In genomic region chr13:44733036-44733372, GRCm38 (mm10) we compare ENCODE assay signal across 8 mouse cellular contexts. TPM values are rescaled to one million over a fixed set of nuclear protein-coding genes. Genes with fewer than 3 reads are reported as not detected.
A peak's percentile ranks its signal among the peaks of the same experiment; 100 is the strongest.
DNase-seq lines count a peak whose midpoint lies in the region; ATAC-seq and TF ChIP-seq lines count a peak whose summit lies in the region.

No protein-coding gene starts in this region.

- peaks cover 19% of the 10 kb centered on the region for H3K36me3 ChIP-seq in heart, adult 2 months (ENCODE audit: control insufficient read depth, insufficient read depth, low read length)
- H3K36me3 ChIP-seq in testis, adult 2 months (ENCODE audit: control insufficient read depth, insufficient read depth, low read length): no peaks in the 10 kb centered on the region
- no peaks in the 10 kb centered on the region for H3K36me3 ChIP-seq in liver, embryonic 12.5 days

- no peak for TF ChIP-seq EP300 in heart, adult 2 months (IDR thresholded peaks at IDR 0.05; ENCODE audit: insufficient read depth, low read depth, low read length)

- peak overlapping the region; percentile 96 for H3K4me2 ChIP-seq in liver, embryonic 12.5 days

- H3K4me1 ChIP-seq in heart, adult 2 months (ENCODE audit: control insufficient read depth, insufficient read depth, low read length): peaks cover 11% of the 10 kb centered on the region
- peaks cover 10% of the 10 kb centered on the region for H3K4me1 ChIP-seq in testis, adult 2 months (ENCODE audit: control insufficient read depth, insufficient read depth, low read length)
- peaks cover 38% of the 10 kb centered on the region for H3K4me1 ChIP-seq in liver, embryonic 12.5 days

- WGBS in heart, adult 2 months: under 1% methylated on average over 13 of the region's 13 CpGs
- under 1% methylated on average over 13 of the region's 13 CpGs for WGBS in liver, embryonic 12.5 days (ENCODE audit: insufficient replicate concordance)

- H3K4me3 ChIP-seq in heart, adult 2 months: peak overlapping the region; percentile 92
- peak overlapping the region; percentile 97 for H3K4me3 ChIP-seq in testis, adult 2 months (ENCODE audit: control insufficient read depth, low read depth, low read length)
- peak overlapping the region; percentile 74 for H3K4me3 ChIP-seq in liver, embryonic 12.5 days

- TF ChIP-seq POLR2A in heart, adult 2 months (IDR thresholded peaks at IDR 0.05; ENCODE audit: insufficient read depth, low read depth, low read length): no peak
- TF ChIP-seq POLR2A in testis, adult 2 months (IDR thresholded peaks at IDR 0.05; ENCODE audit: control insufficient read depth, low read depth, low read length): no peak

- H3K9me3 ChIP-seq in liver, embryonic 12.5 days (replicated peaks): no peaks in the 10 kb centered on the region

- intact Hi-C loops in heart, adult 2 months (cut with DNase I): loop anchor here (5.0 to 10.0 kb wide), 5 partner anchors 99 to 506 kb away; no protein-coding TSS in a partner anchor

- ATAC-seq in liver, embryonic 12.5 days: no peak
- ATAC-seq in activated CD4-positive, CD25-positive, alpha-beta regulatory T cell, adult 4 months: no peak

- H3K27me3 ChIP-seq in heart, adult 2 months (ENCODE audit: control insufficient read depth, insufficient read depth, low read length): no peaks in the 10 kb centered on the region
- H3K27me3 ChIP-seq in testis, adult 2 months (ENCODE audit: control insufficient read depth, insufficient read depth, low read length): no peaks in the 10 kb centered on the region
- no peaks in the 10 kb centered on the region for H3K27me3 ChIP-seq in liver, embryonic 12.5 days (replicated peaks)

- no peak for TF ChIP-seq CTCF in heart, adult 2 months (IDR thresholded peaks at IDR 0.05)
- no peak for TF ChIP-seq CTCF in testis, adult 2 months (IDR thresholded peaks at IDR 0.05; ENCODE audit: control insufficient read depth, insufficient read depth, insufficient replicate concordance, low read depth, low read length)

- peak overlapping the region; percentile 85 for H3K9ac ChIP-seq in heart, adult 2 months (ENCODE audit: low read depth, low read length)
- H3K9ac ChIP-seq in liver, embryonic 12.5 days: peak overlapping the region; percentile 93

- no peak for DNase-seq in heart, adult 2 months
- no peak for DNase-seq in heart, adult 18-20 months
- no peak for DNase-seq in testis, postnatal 10 days (ENCODE audit: low spot score)
- no peak for DNase-seq in retina, embryonic 14.5 days (ENCODE audit: low spot score)
- no peak for DNase-seq in natural killer cell, adult 2 months (ENCODE audit: low spot score in 2 of 2)

- peak overlapping the region; percentile 93 for H3K27ac ChIP-seq in heart, adult 2 months
- peak overlapping the region; percentile 84 for H3K27ac ChIP-seq in testis, adult 2 months (ENCODE audit: control insufficient read depth, insufficient read depth, low read depth, low read length)
- H3K27ac ChIP-seq in liver, embryonic 12.5 days: peak overlapping the region; percentile 90

- H3K79me2 ChIP-seq in heart, adult 2 months (replicated peaks; ENCODE audit: control insufficient read depth, insufficient read depth, low read length): 0 out of 2 replicates have a peak, but pooled peaks cover 1% of the 10 kb centered on the region

RNA-seq across cellular contexts. Expression of gene Jarid2, which starts 3.7 kb away (rescaled TPM):
- 10 to 100 TPM; 20.2 to 24.5 TPM for total RNA-seq in heart, adult 2 months (2021)
- polyA plus RNA-seq in heart, adult 2 months (2012; rRNA removed): 7.3 and 11.5 TPM in 2 replicates
- 10 to 100 TPM; 15.8 to 16.6 TPM for total RNA-seq in heart, adult 18-20 months (2021)
- 19.5 and 21.0 TPM in 2 replicates for polyA plus RNA-seq in testis, adult 2 months (2012; rRNA removed)
- 18.0 and 21.0 TPM in 2 replicates for polyA plus RNA-seq in liver, embryonic 12.5 days (2016; fragmentation: Nextera tagmentation; extraction: Ambion mirVana)
- polyA plus RNA-seq in activated CD4-positive, CD25-positive, alpha-beta regulatory T cell, adult 4 months (2017; shearing (Covaris generic)): 10 to 100 TPM; 47.3 to 58.1 TPM
